Mouse (Mus musculus): ENCODE data around the gene Hspa12b.

- TF ChIP-seq POLR2A (IDR thresholded peaks at IDR 0.05; ENCODE audit: insufficient read depth, low read depth, low read length) = no peak
- TF ChIP-seq CTCF (IDR thresholded peaks at IDR 0.05) = no peak
Measured at GRCm38 (mm10) chr2:131175286-131175944, 48.3 kb downstream of the Hspa12b start.

Measured in heart, adult 2 months (tissue).